Mouse (Mus musculus): ENCODE data around the gene Gm9780. TPM values are rescaled to one million over a fixed set of nuclear protein-coding genes. Genes with fewer than 3 reads are reported as not detected.
"Not testable (repeated sequence)": the region's sequence is repeated elsewhere in the genome, so short reads cannot be mapped to it uniquely, and the experiment has no call there.

Gene Gm9780
- polyA plus RNA-seq, 1 experiment: 5.1 TPM

- H3K4me3 ChIP-seq (replicated peaks; ENCODE audit: insufficient read depth, low read depth, low read length); H3K27me3 ChIP-seq (ENCODE audit: control insufficient read depth, insufficient read depth, low read length); H3K27ac ChIP-seq (ENCODE audit: insufficient read depth, low read length); DNase-seq; H3K4me1 ChIP-seq (ENCODE audit: control insufficient read depth, insufficient read depth, low read length): not testable (repeated sequence)
- no CpG with 5 or more reads among the region's 3 CpGs for WGBS
Observed at GRCm38 (mm10) chr14:26034364-26034763, 8.1 kb downstream of the Gm9780 start.

GRCm38 (mm10) chr14:26025653-26026052 lies 16.9 kb downstream of the Gm9780 start:
- no CpG with 5 or more reads among the region's 12 CpGs for WGBS

DNA sequence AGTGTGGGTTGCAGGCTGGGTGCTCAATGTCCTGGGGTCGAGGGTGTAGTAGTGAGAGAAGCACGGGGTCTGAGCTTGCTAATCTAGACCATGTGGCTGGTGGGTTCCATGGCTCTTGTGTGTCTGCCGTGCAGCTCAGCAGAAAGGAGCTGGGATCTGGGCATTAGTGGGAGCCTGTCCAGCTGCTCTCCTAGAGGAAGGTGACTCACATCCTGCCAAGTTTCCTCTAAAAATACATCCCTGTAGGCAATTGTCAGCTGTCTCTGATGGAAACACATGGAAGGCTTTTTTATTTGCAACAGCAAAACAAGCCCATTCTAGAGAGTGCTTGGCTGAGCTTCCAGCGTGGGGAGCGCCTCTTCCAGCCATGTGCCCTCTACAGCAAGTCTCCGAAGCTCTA lies 19.7 kb downstream of the Gm9780 start:
- no CpG with 5 or more reads among the region's 6 CpGs for WGBS
- not testable (repeated sequence) for H3K27me3 ChIP-seq (ENCODE audit: control insufficient read depth, insufficient read depth, low read length); H3K27ac ChIP-seq (ENCODE audit: insufficient read depth, low read length); H3K4me3 ChIP-seq (replicated peaks; ENCODE audit: insufficient read depth, low read depth, low read length); DNase-seq; H3K4me1 ChIP-seq (ENCODE audit: control insufficient read depth, insufficient read depth, low read length)

More at GRCm38 (mm10) chr14:26025653-26026052, 16.9 kb downstream of the Gm9780 start:
- H3K27me3 ChIP-seq (ENCODE audit: control insufficient read depth, insufficient read depth, low read length); H3K4me1 ChIP-seq (ENCODE audit: control insufficient read depth, insufficient read depth, low read length); DNase-seq; H3K4me3 ChIP-seq (replicated peaks; ENCODE audit: insufficient read depth, low read depth, low read length); H3K27ac ChIP-seq (ENCODE audit: insufficient read depth, low read length): not testable (repeated sequence)

DNA sequence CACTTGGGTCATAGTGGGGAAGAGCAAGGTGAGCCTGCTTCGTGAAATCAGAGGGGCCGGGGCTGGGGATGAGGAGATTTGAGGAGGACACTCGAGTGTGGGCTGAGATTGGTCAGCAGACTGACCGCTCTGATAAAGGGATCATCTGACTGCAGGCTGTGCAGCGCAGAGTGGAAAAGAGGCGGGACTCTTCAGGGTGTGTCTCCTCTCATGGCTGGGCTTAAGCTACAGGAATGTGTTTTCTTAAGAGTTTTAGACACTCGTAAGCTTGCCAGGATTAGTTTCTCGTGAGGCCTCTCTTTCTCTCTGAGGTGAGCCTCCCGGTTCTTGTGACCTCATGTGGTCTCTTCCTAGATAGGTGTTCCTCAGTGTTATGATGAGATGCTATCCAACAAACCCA lies 21.0 kb downstream of the Gm9780 start:
- not testable (repeated sequence) for H3K4me3 ChIP-seq (replicated peaks; ENCODE audit: insufficient read depth, low read depth, low read length); H3K4me1 ChIP-seq (ENCODE audit: control insufficient read depth, insufficient read depth, low read length); DNase-seq; H3K27me3 ChIP-seq (ENCODE audit: control insufficient read depth, insufficient read depth, low read length); H3K27ac ChIP-seq (ENCODE audit: insufficient read depth, low read length)
- no CpG with 5 or more reads among the region's 9 CpGs for WGBS

DNA sequence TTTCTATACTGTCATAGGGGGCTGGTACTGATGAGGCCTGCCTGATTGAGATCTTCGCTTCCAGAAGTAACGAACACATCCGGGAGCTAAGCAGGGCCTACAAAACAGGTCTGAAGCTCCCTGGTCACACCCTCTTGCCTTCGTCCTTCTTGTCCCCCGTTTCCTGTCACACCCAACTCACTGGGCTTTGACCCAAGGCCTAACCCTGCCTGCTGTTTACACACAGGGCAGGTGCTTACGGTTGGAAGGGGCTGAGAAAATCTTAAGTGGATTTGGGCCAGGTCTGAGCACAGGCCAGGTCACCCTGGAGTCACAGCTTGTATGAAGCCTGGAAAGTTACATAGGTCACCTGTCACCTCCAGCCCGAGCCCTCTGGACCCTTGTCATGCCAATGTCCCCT lies 26.1 kb downstream of the Gm9780 start:
- WGBS: no CpG with 5 or more reads among the region's 7 CpGs

GRCm38 (mm10) chr14:26007462-26007861 lies 35.0 kb downstream of the Gm9780 start:
- not testable (repeated sequence) for DNase-seq; H3K4me1 ChIP-seq (ENCODE audit: control insufficient read depth, insufficient read depth, low read length); H3K27ac ChIP-seq (ENCODE audit: insufficient read depth, low read length); H3K27me3 ChIP-seq (ENCODE audit: control insufficient read depth, insufficient read depth, low read length); H3K4me3 ChIP-seq (replicated peaks; ENCODE audit: insufficient read depth, low read depth, low read length)
- no CpG with 5 or more reads among the region's 2 CpGs for WGBS

More for the DNA sequence above, 26.1 kb downstream of the Gm9780 start:
- not testable (repeated sequence) for H3K27me3 ChIP-seq (ENCODE audit: control insufficient read depth, insufficient read depth, low read length); DNase-seq; H3K4me3 ChIP-seq (replicated peaks; ENCODE audit: insufficient read depth, low read depth, low read length); H3K4me1 ChIP-seq (ENCODE audit: control insufficient read depth, insufficient read depth, low read length); H3K27ac ChIP-seq (ENCODE audit: insufficient read depth, low read length)

DNA sequence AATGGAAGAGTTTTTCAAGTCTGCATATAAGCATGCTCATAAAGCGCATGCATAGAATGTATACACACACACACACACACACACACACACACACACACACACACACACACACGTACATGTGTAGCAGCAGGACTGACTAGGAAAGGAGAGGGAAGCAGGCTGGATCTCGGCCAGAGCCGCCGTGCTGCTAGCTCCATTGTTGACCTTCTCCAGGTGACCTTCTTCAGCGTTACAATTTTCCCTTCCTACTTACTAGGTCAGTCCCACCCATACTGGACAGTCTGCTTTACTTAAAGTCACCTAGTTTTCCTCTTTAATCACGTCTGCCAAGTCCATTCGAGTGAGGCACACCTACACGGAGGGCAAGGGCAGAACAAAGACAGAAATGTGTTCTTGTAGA lies 60.6 kb downstream of the Gm9780 start:
- H3K4me3 ChIP-seq (replicated peaks; ENCODE audit: insufficient read depth, low read depth, low read length); H3K4me1 ChIP-seq (ENCODE audit: control insufficient read depth, insufficient read depth, low read length); DNase-seq; H3K27me3 ChIP-seq (ENCODE audit: control insufficient read depth, insufficient read depth, low read length); H3K27ac ChIP-seq (ENCODE audit: insufficient read depth, low read length): not testable (repeated sequence)
- 63% methylated on average over 7 of the region's 9 CpGs for WGBS

DNA sequence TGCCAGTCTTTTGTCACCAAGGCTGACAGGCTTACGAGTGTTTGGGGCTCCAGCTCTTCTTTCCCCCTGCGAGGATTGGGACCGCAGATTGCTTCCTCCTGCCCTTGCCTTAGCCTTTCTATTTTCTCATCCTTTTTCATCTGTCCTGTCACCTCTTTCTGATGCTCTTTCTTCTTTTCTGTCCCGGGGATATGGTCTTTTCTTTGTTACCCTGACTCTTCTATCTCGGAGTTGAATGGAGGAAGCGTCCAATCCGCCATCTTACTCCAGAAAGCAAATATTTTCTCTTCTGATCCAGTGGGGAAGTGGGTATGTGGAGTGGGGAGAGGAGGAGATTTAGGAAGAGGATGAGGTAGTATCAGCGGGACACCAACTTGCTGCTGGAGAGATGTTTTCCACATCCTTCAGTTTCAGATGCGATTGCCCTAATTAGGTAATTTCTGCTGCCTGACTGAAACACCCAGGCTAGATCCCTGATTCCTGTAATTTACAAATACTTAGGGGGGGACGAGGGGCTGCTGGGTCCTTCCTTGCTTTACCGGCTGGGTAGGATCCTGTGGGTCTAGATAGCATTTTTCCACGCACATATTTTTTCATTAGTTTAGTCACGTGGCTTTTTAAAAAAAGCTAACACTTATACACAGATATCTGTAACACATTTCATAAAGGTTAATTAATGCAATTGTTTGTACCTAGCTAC lies 63.1 kb downstream of the Gm9780 start:
- H3K27ac ChIP-seq (ENCODE audit: insufficient read depth, low read length); DNase-seq; H3K4me3 ChIP-seq (replicated peaks; ENCODE audit: insufficient read depth, low read depth, low read length); H3K27me3 ChIP-seq (ENCODE audit: control insufficient read depth, insufficient read depth, low read length); H3K4me1 ChIP-seq (ENCODE audit: control insufficient read depth, insufficient read depth, low read length): not testable (repeated sequence)
- 7% methylated on average over 7 of the region's 13 CpGs for WGBS

GRCm38 (mm10) chr14:25978371-25979241 lies 63.9 kb downstream of the Gm9780 start, which contains the start of gene Duxbl1:
Gene Duxbl1 (plus strand): TSS chr14:25978577.
- not testable (repeated sequence) for H3K4me1 ChIP-seq (ENCODE audit: control insufficient read depth, insufficient read depth, low read length); H3K27ac ChIP-seq (ENCODE audit: insufficient read depth, low read length); DNase-seq; H3K27me3 ChIP-seq (ENCODE audit: control insufficient read depth, insufficient read depth, low read length); H3K4me3 ChIP-seq (replicated peaks; ENCODE audit: insufficient read depth, low read depth, low read length)
- no CpG with 5 or more reads among the region's 25 CpGs for WGBS

Other genes starting within 250 kb of the Gm9780 start
- gene Anxa11, start 200.6 kb downstream of the Gm9780 start, polyA plus RNA-seq (2012; rRNA removed): 12.3 and 12.9 TPM in 2 replicates
- 0.27 TPM in 1 of 2 replicates, not detected in the other for gene Plac9a, start 139.6 kb downstream of the Gm9780 start, polyA plus RNA-seq (2012; rRNA removed)
- 2.0 and 2.6 TPM in 2 replicates for gene Tmem254a, start 115.0 kb downstream of the Gm9780 start, polyA plus RNA-seq (2012; rRNA removed)
- 0.15 TPM in 1 of 2 replicates, not detected in the other for gene Cphx1, start 104.4 kb downstream of the Gm9780 start, polyA plus RNA-seq (2012; rRNA removed)
- 1.2 and 1.6 TPM in 2 replicates for gene Duxbl1, start 64.1 kb downstream of the Gm9780 start, polyA plus RNA-seq (2012; rRNA removed)
- gene Tmem254c, start 24.6 kb upstream of the Gm9780 start, polyA plus RNA-seq (2012; rRNA removed): 0.13 and 3.7 TPM in 2 replicates
- gene Cphx2, start 38.8 kb upstream of the Gm9780 start, polyA plus RNA-seq (2012; rRNA removed): not detected in 2 replicates
- not detected in 2 replicates for gene Cphx3, start 39.6 kb upstream of the Gm9780 start, polyA plus RNA-seq (2012; rRNA removed)
- not detected in 2 replicates for gene Duxbl2, start 75.6 kb upstream of the Gm9780 start, polyA plus RNA-seq (2012; rRNA removed)
- gene Plac9b, start 139.8 kb upstream of the Gm9780 start, polyA plus RNA-seq (2012; rRNA removed): 2.3 and 3.7 TPM in 2 replicates
- 15.1 and 19.6 TPM in 2 replicates for gene Tmem254b, start 164.3 kb upstream of the Gm9780 start, polyA plus RNA-seq (2012; rRNA removed)
- 0.28 and 0.70 TPM in 2 replicates for gene Duxbl3, start 215.3 kb upstream of the Gm9780 start, polyA plus RNA-seq (2012; rRNA removed)

All from cerebellum, adult 2 months (tissue).